Mouse (Mus musculus) CH12.LX (cell line): Measurements from ENCODE around the gene Rpgr.

ENCODE experiments used
- CHD1 ChIP-seq: IDR thresholded peaks from 2 replicates; pipeline ENCODE4 v1.6.1; 2012; ENCODE audit warnings: low read depth, low read length, improper control_type of control experiment, inconsistent platforms
- CTCF ChIP-seq, 2 experiments: IDR thresholded peaks in 1 of 2; conservative IDR thresholded peaks in 1 of 2; 2 replicates each; pipeline ENCODE4 v1.5.1; 2011 to 2012; ENCODE audit warnings: low read depth in 2 of 2, low read length in 2 of 2, improper control_type of control experiment in 1 of 2, inconsistent platforms in 1 of 2, mild to moderate bottlenecking in 1 of 2, moderate library complexity in 1 of 2
- MAFK ChIP-seq: IDR thresholded peaks from 2 replicates; pipeline ENCODE4 v1.6.1; 2011; ENCODE audit warnings: low read length, improper control_type of control experiment; ENCODE audit not compliant: insufficient replicate concordance
- POLR2A ChIP-seq: IDR thresholded peaks from 2 replicates; pipeline ENCODE4 v1.6.1; 2011; ENCODE audit warnings: low read depth, mild to moderate bottlenecking, improper control_type of control experiment, low read length
- POLR2AphosphoS2 ChIP-seq: IDR thresholded peaks from 2 replicates; pipeline ENCODE4 v1.6.1; 2011; ENCODE audit warnings: low read depth, low read length, improper control_type of control experiment
- RCOR1 ChIP-seq: conservative IDR thresholded peaks from 2 replicates; pipeline ENCODE4 v1.6.1; 2012; ENCODE audit warnings: low read depth, mild to moderate bottlenecking, inconsistent platforms, low read length, improper control_type of control experiment
- SMC3 ChIP-seq: IDR thresholded peaks from 2 replicates; pipeline ENCODE4 v1.6.1; 2011; ENCODE audit warnings: low read depth, low read length, improper control_type of control experiment
- TCF12 ChIP-seq: IDR thresholded peaks from 2 replicates; pipeline ENCODE4 v1.6.1; 2014; ENCODE audit warnings: low read depth, mild to moderate bottlenecking, inconsistent platforms, low read length, improper control_type of control experiment
- USF1 ChIP-seq: IDR thresholded peaks from 2 replicates; pipeline ENCODE4 v1.6.1; 2014; ENCODE audit warnings: low read depth, mild to moderate bottlenecking, inconsistent platforms, low read length, improper control_type of control experiment
- ZNF384 ChIP-seq: IDR thresholded peaks from 2 replicates; pipeline ENCODE4 v1.6.1; 2012; ENCODE audit warnings: low read depth, low read length, improper control_type of control experiment, inconsistent platforms

DNA sequence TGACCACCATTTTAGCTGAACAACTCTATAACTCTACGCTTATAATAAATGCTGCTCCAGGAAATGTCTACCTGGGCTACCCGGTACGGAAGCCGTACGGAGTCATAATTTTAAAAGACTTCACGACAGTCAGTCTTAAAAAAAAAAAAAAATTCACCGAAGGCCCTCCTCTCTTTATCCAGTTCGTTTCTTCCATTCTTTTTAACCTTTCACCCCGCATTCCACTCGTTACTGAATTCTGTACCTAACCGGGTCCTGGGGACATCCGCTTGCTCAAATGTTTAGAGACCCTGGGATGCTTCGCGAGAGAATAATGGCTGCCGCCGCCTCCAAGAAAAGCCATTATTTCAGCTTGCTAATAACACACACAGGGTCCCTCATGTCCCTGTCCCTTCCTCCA, 748 bp downstream of the Rpgr start:
- TF ChIP-seq SMC3 (no peak), CHD1 (no peak), POLR2AphosphoS2 (no peak), CTCF (conservative IDR thresholded peaks at IDR 0.05 in 1 of 2, IDR thresholded peaks at IDR 0.05 in 1 of 2; ENCODE audit: low read depth in 2 of 2, low read length in 2 of 2) (no peak), MAFK (no peak), POLR2A (no peak; the same call in 1 of the 2 replicates), RCOR1 (no peak), USF1 (no peak), ZNF384 (peak; percentile 87), TCF12 (no peak)
